9 mouse cellular contexts compared by ENCODE assay signal in genomic region chr2:154568329-154569070, GRCm38 (mm10). TPM values are rescaled to one million over a fixed set of nuclear protein-coding genes. Genes with fewer than 3 reads are reported as not detected.
DNase-seq lines count a peak whose midpoint lies in the region; ATAC-seq lines count a peak whose summit lies in the region.
"Had no signal": no experiment of that assay in that cellular context is flagged by ENCODE, and none has a peak within 500 bp of the region (broad histone marks: within the 10 kb centered on the region; RNA-seq: fewer than 3 reads in every experiment).

No protein-coding gene starts in this region.

- peak overlapping the region; percentile 66 for H3K4me3 ChIP-seq in forebrain, embryonic 16.5 days (replicated peaks; ENCODE audit: low read length)
- H3K4me3 ChIP-seq in neural tube, embryonic 12.5 days, result peak overlapping the region; percentile 84

- ATAC-seq in forebrain, embryonic 16.5 days, result 0 out of 2 replicates have a peak, but pooled peaks have one; percentile 4
- peak; percentile 15 for ATAC-seq in neural tube, embryonic 12.5 days (ENCODE audit: low FRiP score, low read depth)
- ATAC-seq in megakaryocyte progenitor cell, adult 5-6 weeks (replicated peaks; ENCODE audit: poor library complexity), result no peak; the same call in 1 of the 2 replicates

- 5% methylated on average over 10 of the region's 10 CpGs for WGBS in forebrain, embryonic 16.5 days
- 11% methylated on average over 10 of the region's 10 CpGs for WGBS in neural tube, embryonic 12.5 days

- peaks cover 37% of the 10 kb centered on the region for H3K4me1 ChIP-seq in forebrain, embryonic 16.5 days (replicated peaks; ENCODE audit: control insufficient read depth, insufficient read depth, low read length)
- H3K4me1 ChIP-seq in neural tube, embryonic 12.5 days, result peaks cover 46% of the 10 kb centered on the region

- peak overlapping the region; percentile 67 for H3K27ac ChIP-seq in forebrain, embryonic 16.5 days (ENCODE audit: low read length)
- peak overlapping the region; percentile 65 for H3K27ac ChIP-seq in neural tube, embryonic 12.5 days

- H3K9ac ChIP-seq in forebrain, embryonic 16.5 days (replicated peaks; ENCODE audit: low read depth, low read length), result peak overlapping the region; percentile 58
- H3K9ac ChIP-seq in neural tube, embryonic 12.5 days, result peak overlapping the region; percentile 77

- H3K27me3 ChIP-seq in forebrain, embryonic 16.5 days (replicated peaks; ENCODE audit: control insufficient read depth, insufficient read depth, low read length), result no peaks in the 10 kb centered on the region
- H3K27me3 ChIP-seq in neural tube, embryonic 12.5 days (replicated peaks), result no peaks in the 10 kb centered on the region

- intact Hi-C loops in left cerebral cortex, postnatal 4 days (cut with DNase I), result no loop called here

- H3K36me3 ChIP-seq in forebrain, embryonic 16.5 days (ENCODE audit: control insufficient read depth, insufficient read depth), result no peaks in the 10 kb centered on the region
- peaks cover 9% of the 10 kb centered on the region for H3K36me3 ChIP-seq in neural tube, embryonic 12.5 days

- H3K4me2 ChIP-seq in forebrain, embryonic 16.5 days (ENCODE audit: low read length), result peak overlapping the region; percentile 82
- peak overlapping the region; percentile 96 for H3K4me2 ChIP-seq in neural tube, embryonic 12.5 days (replicated peaks)

- no peaks in the 10 kb centered on the region for H3K9me3 ChIP-seq in forebrain, embryonic 16.5 days (ENCODE audit: control insufficient read depth, low read length)
- H3K9me3 ChIP-seq in neural tube, embryonic 12.5 days, result no peaks in the 10 kb centered on the region

- peak; percentile 80 for DNase-seq in left cerebral cortex, postnatal 4 days
- DNase-seq in left cerebral cortex, adult 18-20 months (ENCODE audit: low spot score in 2 of 2), result no peak
- peak; percentile 45 for DNase-seq in adrenal gland, postnatal 14 days
- peak; percentile 48 for DNase-seq in liver
- DNase-seq in c-Kit-positive CD71-positive TER-119-positive erythroid progenitor cells, embryonic 14.5 days (ENCODE audit: low spot score), result no peak

RNA-seq across cellular contexts. Expression of gene E2f1, which starts 1.2 kb away (rescaled TPM):
- 10 to 100 TPM; 10.8 to 11.9 TPM for total RNA-seq in left cerebral cortex, postnatal 4 days (2021)
- total RNA-seq in left cerebral cortex, adult 18-20 months (2021), result 10 to 100 TPM; 10.2 to 10.5 TPM
- 12.1 and 12.2 TPM in 2 replicates for total RNA-seq in adrenal gland, postnatal 14 days (2021)
- polyA plus RNA-seq in forebrain, embryonic 16.5 days (2015; fragmentation: Nextera tagmentation; extraction: Ambion mirVana), result 10.8 and 12.1 TPM in 2 replicates
- polyA plus RNA-seq in neural tube, embryonic 12.5 days (2016; fragmentation: Nextera tagmentation; extraction: Ambion mirVana), result 29.9 and 30.8 TPM in 2 replicates
- 21.2 and 23.7 TPM in 2 replicates for total RNA-seq in megakaryocyte progenitor cell, adult 5-6 weeks (2015)
- total RNA-seq in megakaryocyte progenitor cell, adult 5-6 weeks (2017), result 14.1 and 14.2 TPM in 2 replicates

RNA-seq across cellular contexts. Expression of gene Necab3, which starts 9.8 kb away (rescaled TPM):
- total RNA-seq in left cerebral cortex, postnatal 4 days (2021), result 10 to 100 TPM; 23.6 to 24.1 TPM
- 10 to 100 TPM; 69.4 to 81.9 TPM for total RNA-seq in left cerebral cortex, adult 18-20 months (2021)
- 2.3 and 3.9 TPM in 2 replicates for total RNA-seq in adrenal gland, postnatal 14 days (2021)
- polyA plus RNA-seq in forebrain, embryonic 16.5 days (2015; fragmentation: Nextera tagmentation; extraction: Ambion mirVana), result 22.0 and 27.1 TPM in 2 replicates
- polyA plus RNA-seq in neural tube, embryonic 12.5 days (2016; fragmentation: Nextera tagmentation; extraction: Ambion mirVana), result 15.6 and 18.2 TPM in 2 replicates
- total RNA-seq in megakaryocyte progenitor cell, adult 5-6 weeks (2015), result 1.4 and 3.9 TPM in 2 replicates
- total RNA-seq in megakaryocyte progenitor cell, adult 5-6 weeks (2017), result 1.3 and 1.7 TPM in 2 replicates

RNA-seq across cellular contexts. Expression of gene Actl10, which starts 16.9 kb away (rescaled TPM):
- total RNA-seq in left cerebral cortex, postnatal 4 days (2021), result under 1 TPM in 1 of 2 experiments, not detected in 1; 0.26 TPM
- not detected for total RNA-seq in left cerebral cortex, adult 18-20 months (2021)
- total RNA-seq in adrenal gland, postnatal 14 days (2021), result not detected in 2 replicates
- polyA plus RNA-seq in forebrain, embryonic 16.5 days (2015; fragmentation: Nextera tagmentation; extraction: Ambion mirVana), result 0.37 and 0.86 TPM in 2 replicates
- polyA plus RNA-seq in neural tube, embryonic 12.5 days (2016; fragmentation: Nextera tagmentation; extraction: Ambion mirVana), result 0.47 and 1.0 TPM in 2 replicates
- not detected in 2 replicates for total RNA-seq in megakaryocyte progenitor cell, adult 5-6 weeks (2015)
- 0.27 TPM in 1 of 2 replicates, not detected in the other for total RNA-seq in megakaryocyte progenitor cell, adult 5-6 weeks (2017)
- total RNA-seq: heart, adult 18-20 months had no signal

RNA-seq across cellular contexts. Expression of gene 1700003F12Rik, which starts 21.6 kb away (rescaled TPM):
- 1 to 10 TPM in 1 of 2 experiments, under 1 TPM in 1; 0.98 to 1.4 TPM for total RNA-seq in left cerebral cortex, postnatal 4 days (2021)
- total RNA-seq in left cerebral cortex, adult 18-20 months (2021), result under 1 TPM; 0.68 to 0.74 TPM
- total RNA-seq in adrenal gland, postnatal 14 days (2021), result 0.56 TPM in 1 of 2 replicates, not detected in the other
- 1.9 and 2.9 TPM in 2 replicates for polyA plus RNA-seq in forebrain, embryonic 16.5 days (2015; fragmentation: Nextera tagmentation; extraction: Ambion mirVana)
- polyA plus RNA-seq in neural tube, embryonic 12.5 days (2016; fragmentation: Nextera tagmentation; extraction: Ambion mirVana), result 2.2 and 3.2 TPM in 2 replicates
- total RNA-seq in megakaryocyte progenitor cell, adult 5-6 weeks (2015), result not detected in 2 replicates
- total RNA-seq in megakaryocyte progenitor cell, adult 5-6 weeks (2017), result not detected in 2 replicates
- total RNA-seq: heart, adult 18-20 months had no signal

RNA-seq across cellular contexts. Expression of gene Pxmp4, which starts 35.0 kb away (rescaled TPM):
- total RNA-seq in left cerebral cortex, postnatal 4 days (2021), result 10 to 100 TPM; 11.8 to 12.2 TPM
- 10 to 100 TPM in 1 of 2 experiments, 1 to 10 TPM in 1; 9.5 to 12.3 TPM for total RNA-seq in left cerebral cortex, adult 18-20 months (2021)
- 41.9 and 44.4 TPM in 2 replicates for total RNA-seq in adrenal gland, postnatal 14 days (2021)
- polyA plus RNA-seq in forebrain, embryonic 16.5 days (2015; fragmentation: Nextera tagmentation; extraction: Ambion mirVana), result 12.0 and 14.8 TPM in 2 replicates
- 16.5 TPM in 2 replicates for polyA plus RNA-seq in neural tube, embryonic 12.5 days (2016; fragmentation: Nextera tagmentation; extraction: Ambion mirVana)
- total RNA-seq in megakaryocyte progenitor cell, adult 5-6 weeks (2015), result 14.6 and 14.9 TPM in 2 replicates
- 9.2 and 10.7 TPM in 2 replicates for total RNA-seq in megakaryocyte progenitor cell, adult 5-6 weeks (2017)

Comparison
In these comparisons a context has a peak if more than half of its experiments do, and no peak if none do; other contexts are left out.
1. DNase-seq: peak in left cerebral cortex, postnatal 4 days (single experiment), adrenal gland, postnatal 14 days (single experiment) and liver (single experiment); none in left cerebral cortex, adult 18-20 months (0 of 2) and c-Kit-positive CD71-positive TER-119-positive erythroid progenitor cells, embryonic 14.5 days (single experiment).